Comparison of ENCODE assay signal across 13 mouse cellular contexts in genomic region chr19:31337163-31337862, GRCm38 (mm10).
DNase-seq lines count a peak whose midpoint lies in the region; ATAC-seq lines count a peak whose summit lies in the region.
"Had no signal": no experiment of that assay in that cellular context is flagged by ENCODE, and none has a peak within 500 bp of the region (broad histone marks: within the 10 kb centered on the region; RNA-seq: fewer than 3 reads in every experiment).

No protein-coding gene starts in this region.

- DNase-seq in induced T-regulatory cell, adult 2 months (ENCODE audit: low read depth): peak; percentile 53
- peak; percentile 69 for DNase-seq in thymus, postnatal 0 days (ENCODE audit: low spot score)
- DNase-seq in retina, postnatal 1 day: no peak
- no peak for DNase-seq in embryo, embryonic 10 days (ENCODE audit: low spot score)
- DNase-seq in layer of hippocampus, postnatal 25 days (ENCODE audit: extremely low spot score in 1 of 2, low spot score in 1 of 2): no peak
- DNase-seq: kidney, adult 2 months; lung, postnatal 14 days had no signal

- no peaks in the 10 kb centered on the region for H3K9me3 ChIP-seq in neural tube, embryonic 15.5 days (replicated peaks)
- H3K9me3 ChIP-seq: hindbrain, embryonic 12.5 days had no signal

- no peak overlapping the region for H3K27ac ChIP-seq in neural tube, embryonic 15.5 days (replicated peaks)
- H3K27ac ChIP-seq: hindbrain, embryonic 12.5 days had no signal

- H3K9ac ChIP-seq in neural tube, embryonic 15.5 days (replicated peaks): no peak overlapping the region
- H3K9ac ChIP-seq: hindbrain, embryonic 12.5 days had no signal

- WGBS in neural tube, embryonic 15.5 days: 87% methylated on average over 9 of the region's 9 CpGs

- H3K4me1 ChIP-seq in neural tube, embryonic 15.5 days: no peaks in the 10 kb centered on the region

- H3K36me3 ChIP-seq in neural tube, embryonic 15.5 days: no peaks in the 10 kb centered on the region
- H3K36me3 ChIP-seq: hindbrain, embryonic 12.5 days had no signal

- ATAC-seq in CD4-positive, CD25-positive, alpha-beta regulatory T cell, adult 4 months: peak; percentile 57
- peak; percentile 63 for ATAC-seq in megakaryocyte progenitor cell, adult 5-6 weeks (replicated peaks; ENCODE audit: poor library complexity)
- no peak for ATAC-seq in neural tube, embryonic 15.5 days (ENCODE audit: low FRiP score)
- ATAC-seq: midbrain, embryonic 16.5 days had no signal

- H3K4me2 ChIP-seq in neural tube, embryonic 15.5 days: no peak overlapping the region
- H3K4me2 ChIP-seq: heart, embryonic 11.5 days; hindbrain, embryonic 12.5 days had no signal

- H3K4me3 ChIP-seq in neural tube, embryonic 15.5 days (replicated peaks): no peak overlapping the region
- H3K4me3 ChIP-seq: hindbrain, embryonic 12.5 days had no signal

- no peaks in the 10 kb centered on the region for H3K27me3 ChIP-seq in neural tube, embryonic 15.5 days (replicated peaks)
- H3K27me3 ChIP-seq: hindbrain, embryonic 12.5 days had no signal

Comparison
In these comparisons a context has a peak if more than half of its experiments do, and no peak if none do; other contexts are left out.
1. DNase-seq: peak in induced T-regulatory cell, adult 2 months (single experiment) and thymus, postnatal 0 days (single experiment); none in retina, postnatal 1 day (single experiment), embryo, embryonic 10 days (single experiment) and layer of hippocampus, postnatal 25 days (0 of 2).